Mouse (Mus musculus) cortical plate, adult 2 months (tissue): ENCODE data around the gene Psg20. TPM values are rescaled to one million over a fixed set of nuclear protein-coding genes. Genes with fewer than 3 reads are reported as not detected.
A peak's percentile ranks its signal among the peaks of the same experiment; 100 is the strongest.
"Not testable (repeated sequence)": the region's sequence is repeated elsewhere in the genome, so short reads cannot be mapped to it uniquely, and the experiment has no call there.

ENCODE experiments used
- H3K27ac ChIP-seq: fragments of 200-500 bp; 2 replicates; pipeline ENCODE4 v1.5.1; 2012; ENCODE audit warnings: low read length, control low read depth, inconsistent platforms; ENCODE audit not compliant: insufficient read depth
- H3K4me1 ChIP-seq: fragments of 200-500 bp; 2 replicates; pipeline ENCODE4 v1.6.1; 2011; ENCODE audit warnings: low read length; ENCODE audit not compliant: control insufficient read depth, insufficient read depth
- H3K4me3 ChIP-seq: fragments of 200-500 bp; 2 replicates; pipeline ENCODE4 v1.5.1; 2011; ENCODE audit warnings: mild to moderate bottlenecking, low read length, control low read depth; ENCODE audit not compliant: insufficient read depth
- CTCF ChIP-seq: fragments of 200-500 bp; IDR thresholded peaks from 2 replicates; pipeline ENCODE4 v1.5.1; 2011; ENCODE audit warnings: mild to moderate bottlenecking, control low read depth, low read length; ENCODE audit not compliant: insufficient read depth; ENCODE audit errors: extremely low read depth
- POLR2A ChIP-seq: fragments of 200-500 bp; IDR thresholded peaks from 2 replicates; pipeline ENCODE4 v1.6.1; 2011; ENCODE audit warnings: mild to moderate bottlenecking, low read length, control low read depth; ENCODE audit not compliant: insufficient read depth; ENCODE audit errors: extremely low read depth
- polyA plus RNA-seq: library from polyadenylated mRNA; depleted of rRNA; stranded (reverse); fragments of >200 nt; gene quantifications from 2 replicates; pipeline ENCODE4 v1.2.3, GENCODE M21; 2012; rRNA removed

Psg20 gene
- polyA plus RNA-seq, 1 experiment, result not detected

DNA sequence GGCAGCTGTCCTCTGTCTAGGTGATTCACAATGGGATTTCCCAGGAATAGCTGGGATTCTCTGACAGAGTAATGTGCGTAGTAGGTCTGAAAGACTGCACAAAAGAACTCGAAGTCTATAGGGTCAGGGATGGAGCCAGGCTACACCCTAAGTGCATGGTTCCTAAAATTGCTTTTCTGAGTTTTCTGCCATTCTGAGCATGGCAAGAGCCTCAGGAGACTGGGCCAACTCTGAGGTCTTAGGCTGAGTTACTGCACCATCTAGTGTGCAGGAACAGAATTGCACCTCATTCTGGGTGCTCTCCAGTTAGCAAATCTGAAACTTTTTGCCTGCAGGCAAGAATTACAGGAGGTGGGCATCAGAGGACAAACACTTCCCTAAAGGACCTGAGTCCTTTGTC, 6.2 kb downstream of the Psg20 start:
- Histone ChIP-seq H3K4me3 (no peak overlapping the region), H3K27ac (no peak overlapping the region), H3K4me1 (no peaks in the 10 kb centered on the region)
- TF ChIP-seq CTCF, result peak; percentile 56; the same call in 1 of the 2 replicates
- no peak for TF ChIP-seq POLR2A

DNA sequence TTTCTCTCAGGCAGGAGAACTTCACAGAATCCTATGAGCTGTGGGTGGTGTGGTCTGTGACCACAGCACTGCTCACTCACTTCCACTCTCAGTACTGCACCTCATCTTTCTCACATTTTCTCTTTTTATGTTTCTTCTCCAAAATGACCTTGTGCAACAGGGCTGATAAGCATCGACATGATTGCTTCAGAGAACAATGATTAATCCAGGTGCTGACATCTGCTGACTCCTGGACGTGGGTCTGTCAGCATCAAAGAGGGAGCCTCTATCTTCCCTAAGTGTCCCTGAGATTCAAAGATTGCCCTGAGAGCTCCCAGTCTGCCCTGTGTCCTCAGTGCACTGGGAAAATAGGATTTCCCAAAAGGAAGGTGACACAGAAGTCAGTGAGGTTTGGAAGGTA, 29.4 kb downstream of the Psg20 start, which contains the start of gene Psg21:
Psg21 (minus strand) TSS at position 101 of the 400 bp plus-strand sequence.
- not testable (repeated sequence) for H3K4me3 ChIP-seq, H3K27ac ChIP-seq, H3K4me1 ChIP-seq

DNA sequence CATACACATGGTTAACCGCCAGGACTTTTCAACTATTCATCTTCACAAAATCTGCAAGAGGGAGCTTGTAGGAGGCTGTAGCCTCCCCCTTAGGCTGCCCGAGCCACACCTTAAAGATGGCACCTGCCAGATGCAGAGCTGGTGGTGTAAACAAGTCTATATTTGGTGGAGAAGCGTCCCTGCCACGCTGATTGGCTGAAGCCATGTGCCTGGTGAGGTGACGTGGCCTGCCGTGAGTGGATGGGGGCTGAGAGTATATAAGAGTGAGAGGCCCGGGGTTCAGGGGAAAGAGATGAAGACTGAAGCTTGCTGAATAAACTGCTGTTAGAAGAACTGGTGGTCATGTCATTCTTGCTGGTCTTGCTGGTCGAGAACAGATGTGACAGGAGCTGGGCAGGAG, 59.1 kb downstream of the Psg20 start:
- H3K4me3 ChIP-seq, H3K27ac ChIP-seq: not testable (repeated sequence)

More for the DNA sequence above, 59.1 kb downstream of the Psg20 start:
- H3K4me1 ChIP-seq, result not testable (repeated sequence)

Other genes with a start within 250 kb of the Psg20 start
- not detected in 2 replicates for gene Psg26, start 202.0 kb downstream of the Psg20 start, polyA plus RNA-seq
- not detected in 2 replicates for gene Psg25, start 153.9 kb downstream of the Psg20 start, polyA plus RNA-seq
- not detected in 2 replicates for gene Psg27, start 118.9 kb downstream of the Psg20 start, polyA plus RNA-seq
- not detected in 2 replicates for gene Psg23, start 69.7 kb downstream of the Psg20 start, polyA plus RNA-seq
- gene Psg21, start 29.5 kb downstream of the Psg20 start, polyA plus RNA-seq, result not detected in 2 replicates
- not detected in 2 replicates for gene Psg22, start 31.9 kb upstream of the Psg20 start, polyA plus RNA-seq
- 0.04 TPM in 1 of 2 replicates, not detected in the other for gene Psg19, start 112.3 kb upstream of the Psg20 start, polyA plus RNA-seq
- gene Psg17, start 135.4 kb upstream of the Psg20 start, polyA plus RNA-seq, result 0.06 and 0.15 TPM in 2 replicates
- gene Mill2, start 153.8 kb upstream of the Psg20 start, polyA plus RNA-seq, result 2.5 and 2.6 TPM in 2 replicates
- gene Pglyrp1, start 185.1 kb upstream of the Psg20 start, polyA plus RNA-seq, result 15.7 and 16.0 TPM in 2 replicates
- 14.7 and 15.8 TPM in 2 replicates for gene Ccdc61, start 224.2 kb upstream of the Psg20 start, polyA plus RNA-seq
- 22.3 and 23.3 TPM in 2 replicates for gene Nova2, start 239.7 kb upstream of the Psg20 start, polyA plus RNA-seq